Mouse (Mus musculus) heart, postnatal 0 days (tissue): ENCODE measurements around the gene Rexo1.

Experiments
- CTCF ChIP-seq: IDR thresholded peaks from 2 replicates; pipeline ENCODE4 v1.5.1; 2016; ENCODE audit warnings: antibody characterized with exemption, control low read depth, low read depth
- EP300 ChIP-seq: IDR thresholded peaks from 2 replicates; pipeline ENCODE4 v1.6.1; 2016; ENCODE audit warnings: antibody characterized with exemption, low read depth

- TF ChIP-seq CTCF = peak; percentile 77
- TF ChIP-seq EP300 = no peak; the same call in 1 of the 2 replicates
These were observed 16.9 kb upstream of the Rexo1 start for GRCm38 (mm10) chr10:80578131-80578750.
